Mouse (Mus musculus): ENCODE measurements around the gene Capn11. TPM values are rescaled to one million over a fixed set of nuclear protein-coding genes. Genes with fewer than 3 reads are reported as not detected.
A peak's percentile ranks its signal among the peaks of the same experiment; 100 is the strongest.

Gene Capn11
- total and polyA plus RNA-seq, 3 experiments: 0.03 TPM; not detected in 2

DNA sequence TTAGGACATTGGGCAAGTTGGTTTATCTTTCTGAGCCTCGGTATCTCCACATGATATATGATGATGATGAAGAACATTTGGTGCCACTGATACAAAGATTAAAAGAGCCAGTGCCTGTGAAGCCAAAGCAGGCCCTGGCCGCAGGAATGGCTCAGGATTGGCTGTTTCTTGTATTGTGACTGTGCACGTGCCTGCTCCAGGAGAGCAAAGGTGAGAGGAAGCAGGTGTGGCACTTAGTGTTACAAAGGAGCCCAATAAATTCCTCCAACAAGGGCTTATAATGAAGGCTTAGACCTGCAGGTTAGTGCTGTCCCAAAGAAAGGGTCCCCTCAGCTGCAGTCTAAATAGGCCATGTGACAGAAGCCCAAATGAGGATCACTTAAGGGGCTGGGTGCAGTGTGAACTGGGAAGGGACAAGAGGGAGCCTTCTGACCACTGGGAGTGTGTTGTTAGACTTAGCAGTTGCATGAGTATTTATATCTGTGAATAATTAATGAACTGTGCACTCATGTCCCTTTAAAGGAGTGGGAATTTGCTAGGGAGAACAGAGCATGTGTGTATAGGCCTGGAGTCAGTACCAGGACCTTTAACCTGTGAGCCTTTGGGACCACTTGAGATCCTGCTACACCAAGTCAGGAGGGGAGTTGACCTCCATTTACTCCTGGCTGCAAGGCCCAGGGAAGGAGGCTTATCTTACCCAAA is 40.1 kb upstream of the Capn11 start:
- Histone ChIP-seq H3K79me2 (ENCODE audit: control insufficient read depth, insufficient read depth, low read length, poor library complexity) (peaks cover 2% of the 10 kb centered on the region; the same call in 1 of the 2 replicates), H3K27ac (ENCODE audit: control insufficient read depth, low read depth, low read length) (no peak overlapping the region), H3K27me3 (ENCODE audit: control insufficient read depth in 1 of 2, insufficient read depth in 2 of 2, low read length in 2 of 2) (no peaks in the 10 kb centered on the region), H3K9me3 (replicated peaks; ENCODE audit: insufficient read depth, low read length) (no peaks in the 10 kb centered on the region), H3K4me3 (ENCODE audit: control insufficient read depth in 1 of 2, insufficient read depth in 1 of 2, low read depth in 2 of 2, low read length in 2 of 2) (no peak overlapping the region), H3K36me3 (ENCODE audit: control insufficient read depth in 1 of 2, insufficient read depth in 2 of 2, low read length in 2 of 2) (peaks cover 2 to 14% of the 10 kb centered on the region in 2 experiments; a peak in 3 of 4 replicates), H3K4me1 (ENCODE audit: control insufficient read depth in 1 of 2, insufficient read depth in 2 of 2, low read length in 2 of 2) (peaks cover 8 to 19% of the 10 kb centered on the region in 2 experiments), H3K9ac (ENCODE audit: control insufficient read depth, low read depth, low read length, poor library complexity, severe bottlenecking) (no peak overlapping the region)
- DNase-seq (ENCODE audit: low read depth, low spot score): no peak
- TF ChIP-seq CHD1 (IDR thresholded peaks at IDR 0.05; ENCODE audit: low read depth, low read length) (no peak), EP300 (IDR thresholded peaks at IDR 0.05; ENCODE audit: low read depth in 1 of 2, low read length in 2 of 2) (no peak), MEF2A (IDR thresholded peaks at IDR 0.05; ENCODE audit: extremely low read depth, insufficient replicate concordance, low read depth, low read length, poor library complexity, severe bottlenecking) (no peak), MXI1 (IDR thresholded peaks at IDR 0.05; ENCODE audit: low read depth, low read length) (no peak), GABPA (IDR thresholded peaks at IDR 0.05; ENCODE audit: low read depth, low read length) (no peak), TBP (IDR thresholded peaks at IDR 0.05; ENCODE audit: low read depth, low read length) (no peak), SMC3 (IDR thresholded peaks at IDR 0.05; ENCODE audit: low read depth, low read length) (no peak), USF2 (IDR thresholded peaks at IDR 0.05; ENCODE audit: borderline replicate concordance in 1 of 2, insufficient read depth in 1 of 2, low read depth in 1 of 2, low read length in 2 of 2) (no peak), TCF12 (IDR thresholded peaks at IDR 0.05; ENCODE audit: low read depth, low read length) (no peak), CHD2 (IDR thresholded peaks at IDR 0.05; ENCODE audit: low read length) (no peak), KAT2A (conservative IDR thresholded peaks at IDR 0.05; ENCODE audit: low read depth, low read length) (no peak), SIN3A (IDR thresholded peaks at IDR 0.05; ENCODE audit: low read length) (no peak)

DNA sequence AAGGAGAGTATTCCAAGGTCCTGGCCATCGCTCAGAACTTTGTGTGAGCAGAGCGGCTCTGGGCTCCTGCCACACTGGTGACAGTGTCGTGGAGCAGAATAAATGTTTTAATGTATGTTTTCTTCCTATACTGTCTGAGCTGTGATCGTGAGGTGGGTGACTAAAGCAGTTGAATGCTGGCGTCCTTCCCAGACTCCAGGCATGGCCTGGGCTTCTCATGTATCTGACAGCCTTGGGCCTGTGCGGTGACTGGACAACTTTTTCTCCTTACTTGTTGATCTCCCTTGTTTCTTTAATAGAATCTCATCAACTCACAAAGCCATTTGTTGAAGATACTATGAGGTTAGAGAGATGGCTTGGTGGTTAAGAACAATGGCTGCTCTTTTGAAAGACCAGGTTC is 39.2 kb upstream of the Capn11 start:
- Histone ChIP-seq H3K27me3 (ENCODE audit: control insufficient read depth in 1 of 2, insufficient read depth in 2 of 2, low read length in 2 of 2) (no peaks in the 10 kb centered on the region), H3K36me3 (ENCODE audit: control insufficient read depth in 1 of 2, insufficient read depth in 2 of 2, low read length in 2 of 2) (peaks cover 2 to 14% of the 10 kb centered on the region in 2 experiments; a peak in 3 of 4 replicates), H3K9ac (ENCODE audit: control insufficient read depth, low read depth, low read length, poor library complexity, severe bottlenecking) (no peak overlapping the region), H3K4me3 (ENCODE audit: control insufficient read depth in 1 of 2, insufficient read depth in 1 of 2, low read depth in 2 of 2, low read length in 2 of 2) (no peak overlapping the region), H3K9me3 (replicated peaks; ENCODE audit: insufficient read depth, low read length) (no peaks in the 10 kb centered on the region), H3K79me2 (ENCODE audit: control insufficient read depth, insufficient read depth, low read length, poor library complexity) (peaks cover 4% of the 10 kb centered on the region; the same call in 1 of the 2 replicates), H3K27ac (ENCODE audit: control insufficient read depth, low read depth, low read length) (no peak overlapping the region), H3K4me1 (ENCODE audit: control insufficient read depth in 1 of 2, insufficient read depth in 2 of 2, low read length in 2 of 2) (peaks cover 8 to 17% of the 10 kb centered on the region in 2 experiments)
- DNase-seq (ENCODE audit: low read depth, low spot score): peak; percentile 47
- TF ChIP-seq MYB (IDR thresholded peaks at IDR 0.05; ENCODE audit: low read depth, low read length) (no peak), NELFE (IDR thresholded peaks at IDR 0.05; ENCODE audit: low read depth, low read length) (no peak), TBP (IDR thresholded peaks at IDR 0.05; ENCODE audit: low read depth, low read length) (no peak), ETS1 (IDR thresholded peaks at IDR 0.05; ENCODE audit: low read depth, low read length) (no peak), POLR2A (IDR thresholded peaks at IDR 0.05; ENCODE audit: control insufficient read depth in 1 of 2, insufficient read depth in 1 of 2, low read depth in 1 of 2, low read length in 2 of 2, poor library complexity in 1 of 2) (no peak), MYC (IDR thresholded peaks at IDR 0.05; ENCODE audit: low read depth, low read length) (no peak), MAX (IDR thresholded peaks at IDR 0.05; ENCODE audit: low read length) (no peak), UBTF (IDR thresholded peaks at IDR 0.05; ENCODE audit: borderline replicate concordance, insufficient read depth, low read depth, low read length) (no peak), POLR2AphosphoS2 (IDR thresholded peaks at IDR 0.05; ENCODE audit: low read length) (no peak), KAT2A (conservative IDR thresholded peaks at IDR 0.05; ENCODE audit: low read depth, low read length) (no peak)
